Mouse (Mus musculus) A20 (cell line): ENCODE results near the gene Mtr.
A peak's percentile ranks its signal among the peaks of the same experiment; 100 is the strongest.

Experiments
- DNase-seq: peaks from one replicate; pipeline ENCODE4 v3.0.0-alpha.2; 2011; ENCODE audit warnings: low read depth, low spot score

Gene Mtr

DNA sequence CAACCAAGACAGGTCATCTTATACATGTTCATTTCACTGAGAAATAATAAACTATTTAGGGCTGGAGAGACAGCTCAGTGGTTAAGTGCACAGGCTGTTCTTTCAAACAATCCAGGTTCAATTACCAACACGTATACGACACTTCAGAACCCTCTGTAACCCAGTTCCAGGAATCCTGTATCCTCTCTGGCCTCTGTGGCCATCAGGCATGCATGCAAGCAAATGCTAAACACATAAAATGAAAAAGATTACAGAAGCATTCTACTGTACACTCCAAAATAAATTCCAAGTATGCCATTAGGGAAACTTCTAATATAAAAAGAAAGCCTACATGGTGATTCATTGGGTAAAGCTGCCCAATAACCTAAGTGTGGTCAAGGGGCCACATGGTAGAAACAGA, 12.0 kb downstream of the Mtr start:
- no peak for DNase-seq

- DNase-seq = no peak
Measured at GRCm38 (mm10) chr13:12243991-12244390, 13.9 kb downstream of the Mtr start.

- no peak for DNase-seq
Measured at GRCm38 (mm10) chr13:12232141-12232540, 25.8 kb downstream of the Mtr start.

- no peak for DNase-seq
Measured at GRCm38 (mm10) chr13:12228248-12228647, 29.7 kb downstream of the Mtr start.

GRCm38 (mm10) chr13:12227606-12228005, 30.3 kb downstream of the Mtr start:
- no peak for DNase-seq

- no peak for DNase-seq
Measured at GRCm38 (mm10) chr13:12218603-12219002, 39.3 kb downstream of the Mtr start.

DNA sequence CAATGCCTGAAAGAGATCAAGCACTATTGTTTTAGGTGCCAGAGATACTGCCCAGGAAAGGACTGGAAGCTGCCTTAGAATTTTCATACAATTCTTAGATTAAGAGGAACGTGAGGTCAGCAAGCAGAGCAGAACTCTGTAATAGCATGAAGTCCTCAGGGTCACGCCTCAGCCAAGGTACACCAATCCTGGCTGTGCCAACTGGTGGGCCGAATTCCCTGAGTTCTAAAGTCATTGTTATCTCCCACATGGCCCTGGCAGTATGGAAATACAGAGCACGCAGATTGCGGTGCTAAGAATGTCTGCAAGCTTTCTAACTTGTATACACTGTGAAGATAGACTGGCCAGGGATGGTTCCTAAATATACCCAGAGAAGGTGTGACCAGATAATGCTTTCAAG, 43.0 kb downstream of the Mtr start:
- no peak for DNase-seq

GRCm38 (mm10) chr13:12211058-12211457, 46.9 kb downstream of the Mtr start:
- DNase-seq = no peak

- DNase-seq = peak; percentile 72
Measured at GRCm38 (mm10) chr13:12210023-12210762, 47.7 kb downstream of the Mtr start.

DNA sequence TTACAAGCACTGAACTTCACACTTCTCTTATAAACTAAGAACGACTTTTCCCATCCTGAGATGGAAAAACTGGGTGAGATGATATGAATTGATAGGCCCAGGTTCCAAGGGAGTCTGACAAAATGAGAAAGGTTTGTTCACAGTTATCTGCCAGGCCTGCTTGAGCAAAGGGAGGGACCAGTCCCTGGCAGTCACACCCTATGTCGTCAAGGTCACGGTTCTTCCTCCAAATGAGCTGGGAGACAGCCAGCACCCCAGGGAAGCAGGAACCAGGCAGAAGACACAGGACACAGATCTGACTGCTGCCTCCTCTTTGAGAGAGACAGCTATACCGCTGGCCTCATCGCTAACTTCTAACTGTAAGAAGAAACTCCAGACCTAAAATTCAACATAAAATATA, 57.5 kb downstream of the Mtr start:
- DNase-seq = no peak

DNA sequence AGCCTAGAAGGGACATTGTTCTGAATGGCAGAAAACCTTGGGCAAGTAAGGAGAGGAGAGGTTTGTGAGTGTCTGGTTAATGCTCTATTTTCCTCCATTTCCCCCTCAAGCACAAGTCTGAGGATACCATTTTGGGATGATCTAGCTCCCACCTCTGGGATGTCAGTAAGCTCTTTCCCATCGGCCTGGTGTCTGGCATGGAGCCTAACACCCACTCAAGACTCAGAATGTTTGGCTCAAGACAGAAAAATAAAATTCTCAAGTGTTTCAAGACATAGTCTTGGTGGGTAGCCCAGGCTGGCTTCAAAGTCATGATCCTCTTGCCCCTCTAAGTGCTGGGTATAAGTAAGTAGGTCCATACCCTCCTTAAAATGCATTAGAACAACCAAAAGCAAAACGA, 59.4 kb downstream of the Mtr start:
- no peak for DNase-seq

DNA sequence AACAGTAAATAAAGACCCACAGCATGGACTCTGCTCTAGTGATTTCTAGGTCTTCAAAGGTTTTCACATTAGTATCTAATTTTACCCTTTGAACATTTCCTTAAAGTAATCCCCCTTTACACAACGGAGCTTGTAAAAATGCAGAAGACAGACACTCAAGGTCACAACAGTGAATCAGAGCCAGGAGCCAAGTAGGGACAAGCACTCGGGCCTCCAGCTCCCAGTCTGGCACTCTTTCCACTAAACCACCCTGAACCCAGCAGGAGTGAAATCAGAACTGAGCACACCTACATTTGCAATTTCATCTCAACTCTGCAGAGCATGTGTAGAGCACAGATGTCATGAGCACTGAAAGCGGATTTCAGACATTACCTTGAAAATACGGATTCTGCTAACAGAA, 61.1 kb downstream of the Mtr start:
- no peak for DNase-seq

DNA sequence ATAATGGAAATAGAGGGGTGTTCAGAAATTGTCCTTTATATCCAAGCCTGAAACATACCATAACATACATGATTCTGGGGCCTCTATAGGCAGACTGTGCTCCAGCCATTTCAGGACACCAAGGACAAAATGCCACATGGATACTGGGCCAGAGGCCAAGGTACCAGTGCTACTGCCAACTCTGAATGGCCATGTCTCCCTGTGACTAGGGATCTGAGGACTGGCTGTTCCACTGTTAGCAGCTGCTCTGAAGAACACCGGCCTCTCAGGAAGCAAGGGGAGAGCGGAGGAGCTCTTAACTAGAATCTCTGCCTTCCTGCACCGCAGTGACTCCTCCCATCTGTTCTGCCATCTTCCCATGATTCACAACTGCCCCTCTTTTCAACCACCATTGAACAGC, 61.9 kb downstream of the Mtr start:
- no peak for DNase-seq

DNA sequence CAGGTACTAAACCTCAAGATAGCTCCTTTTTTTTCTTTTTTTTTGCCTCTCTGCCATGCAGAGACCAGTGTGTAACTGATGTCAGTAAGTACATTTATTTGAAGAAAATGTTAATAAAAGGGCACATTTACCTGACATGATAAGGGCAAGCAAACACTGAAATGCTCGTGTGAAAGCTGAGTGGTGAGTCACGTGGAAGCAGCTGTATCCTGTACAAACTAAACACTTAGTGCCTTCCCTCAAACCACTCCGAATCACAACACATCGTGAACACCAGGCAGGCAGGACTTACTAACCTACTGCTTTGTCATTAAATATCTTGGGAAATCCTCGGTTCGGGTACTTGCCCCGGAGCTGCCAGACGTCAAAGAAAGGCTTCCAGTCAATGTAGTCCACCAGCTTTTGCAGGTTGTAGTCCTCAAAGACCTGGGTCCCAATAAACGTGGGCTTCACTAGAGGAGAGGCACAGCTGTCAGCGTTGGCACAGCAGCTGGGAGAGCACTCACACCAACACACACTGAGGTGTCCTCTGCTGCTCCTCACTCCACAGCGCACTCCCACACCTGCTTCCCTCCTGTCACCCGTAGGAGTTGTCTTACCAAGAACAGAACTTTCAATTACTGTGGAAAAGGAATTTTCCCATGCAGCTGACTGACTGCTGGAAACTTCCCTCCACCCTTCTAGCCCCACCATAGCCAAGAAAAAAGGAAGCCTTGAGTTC, 62.8 kb downstream of the Mtr start:
- DNase-seq = no peak

- DNase-seq = no peak
Measured at GRCm38 (mm10) chr13:12189219-12189618, 68.7 kb downstream of the Mtr start.

- no peak for DNase-seq
Measured at GRCm38 (mm10) chr13:12188804-12189203, 69.1 kb downstream of the Mtr start.

GRCm38 (mm10) chr13:12179481-12179880, 78.4 kb downstream of the Mtr start:
- DNase-seq = no peak

DNA sequence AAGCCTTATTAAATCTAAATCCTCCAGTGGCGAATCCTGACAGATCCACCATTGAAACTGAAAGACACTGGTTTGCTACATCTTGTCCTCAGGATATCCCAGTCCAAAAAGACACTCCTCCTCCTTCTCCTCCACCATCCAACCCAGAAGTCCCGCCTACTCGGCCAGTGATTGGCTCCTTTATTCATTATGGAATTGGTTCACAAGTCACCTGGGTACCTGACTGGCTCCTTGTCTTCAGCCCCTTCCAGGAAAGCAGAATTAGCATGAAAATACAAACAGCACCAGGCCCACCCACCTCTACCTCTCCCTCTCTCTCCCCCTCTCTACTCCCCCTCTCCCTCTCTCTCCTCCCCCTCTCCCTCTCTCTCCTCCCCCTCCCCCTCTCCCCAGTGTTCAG, 81.2 kb downstream of the Mtr start:
- DNase-seq = no peak

GRCm38 (mm10) chr13:12175988-12176736, 81.8 kb downstream of the Mtr start:
- no peak for DNase-seq

DNA sequence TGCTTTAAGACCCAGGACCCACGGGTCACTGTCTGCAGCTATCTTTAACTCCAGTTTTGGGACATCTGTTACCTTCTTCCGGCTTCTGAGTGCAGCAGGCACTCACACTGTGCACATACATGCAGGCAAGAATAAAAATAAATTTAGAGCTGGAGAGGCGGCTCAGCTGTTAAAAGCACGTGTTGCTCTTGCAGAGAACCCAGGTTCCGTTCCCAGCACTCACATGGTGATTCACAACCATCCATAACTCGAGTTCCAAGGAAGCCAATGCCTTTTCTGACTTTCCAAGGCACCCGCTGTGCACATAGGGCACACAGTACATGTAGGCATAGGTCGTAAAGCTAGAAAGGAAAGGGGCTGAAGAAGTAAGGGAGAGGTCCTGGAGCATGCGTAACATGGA, 90.6 kb downstream of the Mtr start:
- DNase-seq = no peak

DNA sequence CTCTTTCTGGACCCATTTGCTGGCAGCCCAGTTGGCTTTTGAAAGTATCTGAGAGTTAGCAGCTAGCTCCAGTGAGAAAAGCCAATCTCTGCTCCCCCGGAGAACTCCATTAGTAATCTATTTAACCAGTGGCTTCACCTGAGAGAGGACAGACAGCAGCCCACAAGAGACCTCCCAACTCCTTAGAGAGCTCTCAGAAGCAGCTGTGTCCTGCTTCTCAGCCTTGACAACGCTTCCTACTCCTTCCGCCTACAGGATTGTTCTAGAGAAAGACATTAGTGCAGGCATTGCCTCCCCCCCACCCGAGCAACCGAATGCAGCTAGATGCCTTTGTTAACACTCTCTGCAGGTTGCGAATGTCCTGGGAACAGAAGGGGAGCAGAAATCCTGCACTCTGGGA, 91.5 kb downstream of the Mtr start:
- no peak for DNase-seq

DNA sequence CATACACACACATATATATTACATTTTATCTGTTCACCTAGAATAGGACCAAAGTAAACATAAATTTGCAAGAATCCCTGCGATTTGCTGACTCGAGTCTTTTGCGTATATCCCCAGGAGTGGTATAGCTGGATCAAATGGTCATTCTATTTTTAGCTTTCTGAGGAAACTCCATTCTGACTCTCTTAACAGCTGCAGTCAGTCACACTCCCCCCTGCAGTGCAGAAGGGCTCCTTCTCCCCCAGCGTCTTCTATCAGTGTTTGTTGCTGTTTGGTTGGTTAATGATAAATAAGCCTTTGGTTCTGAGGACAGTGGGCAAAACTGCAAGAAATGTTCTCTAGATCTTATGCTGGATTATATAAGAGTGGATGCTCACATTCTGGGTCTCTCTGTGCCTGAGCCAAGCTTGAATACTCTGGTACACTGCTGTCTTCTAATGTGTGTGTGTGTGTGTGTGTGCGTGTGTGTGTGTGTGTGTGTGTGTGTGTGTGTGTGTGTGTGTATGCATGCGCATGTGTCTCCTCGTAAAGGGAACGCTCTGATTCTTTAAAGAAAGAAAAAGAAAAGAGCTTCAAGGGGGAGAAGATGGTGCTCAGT, 92.4 kb downstream of the Mtr start:
- DNase-seq = no peak
